Mouse (Mus musculus) telencephalon, adult 2 months (tissue): ENCODE results near the gene Cnih3.

Experiments
- DNase-seq: peaks from one replicate; pipeline ENCODE4 v3.0.0-alpha.2; 2011; ENCODE audit warnings: low read depth, low spot score

Cnih3 gene

DNA sequence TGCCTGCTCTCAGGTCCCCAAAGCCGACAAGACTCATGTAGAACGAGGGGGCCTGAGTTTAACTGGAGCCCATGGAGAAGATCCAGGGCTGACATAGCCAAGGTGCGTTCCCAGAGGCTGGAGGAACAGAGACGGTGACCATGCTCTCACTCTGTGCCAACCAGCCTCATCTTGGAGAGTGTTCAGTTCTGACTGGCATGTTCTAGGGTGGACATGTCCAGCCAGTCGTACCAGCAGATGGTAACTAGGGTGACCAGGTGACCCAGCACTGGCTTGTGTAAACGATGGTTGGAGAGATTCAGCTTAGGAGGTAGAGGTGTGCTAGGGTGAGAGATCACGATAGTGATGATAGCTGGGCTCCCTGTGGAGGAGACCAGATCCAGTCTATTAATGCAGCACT lies 50.6 kb downstream of the Cnih3 start:
- no peak for DNase-seq

GRCm38 (mm10) chr1:181407281-181407680 lies 54.9 kb downstream of the Cnih3 start:
- no peak for DNase-seq

DNA sequence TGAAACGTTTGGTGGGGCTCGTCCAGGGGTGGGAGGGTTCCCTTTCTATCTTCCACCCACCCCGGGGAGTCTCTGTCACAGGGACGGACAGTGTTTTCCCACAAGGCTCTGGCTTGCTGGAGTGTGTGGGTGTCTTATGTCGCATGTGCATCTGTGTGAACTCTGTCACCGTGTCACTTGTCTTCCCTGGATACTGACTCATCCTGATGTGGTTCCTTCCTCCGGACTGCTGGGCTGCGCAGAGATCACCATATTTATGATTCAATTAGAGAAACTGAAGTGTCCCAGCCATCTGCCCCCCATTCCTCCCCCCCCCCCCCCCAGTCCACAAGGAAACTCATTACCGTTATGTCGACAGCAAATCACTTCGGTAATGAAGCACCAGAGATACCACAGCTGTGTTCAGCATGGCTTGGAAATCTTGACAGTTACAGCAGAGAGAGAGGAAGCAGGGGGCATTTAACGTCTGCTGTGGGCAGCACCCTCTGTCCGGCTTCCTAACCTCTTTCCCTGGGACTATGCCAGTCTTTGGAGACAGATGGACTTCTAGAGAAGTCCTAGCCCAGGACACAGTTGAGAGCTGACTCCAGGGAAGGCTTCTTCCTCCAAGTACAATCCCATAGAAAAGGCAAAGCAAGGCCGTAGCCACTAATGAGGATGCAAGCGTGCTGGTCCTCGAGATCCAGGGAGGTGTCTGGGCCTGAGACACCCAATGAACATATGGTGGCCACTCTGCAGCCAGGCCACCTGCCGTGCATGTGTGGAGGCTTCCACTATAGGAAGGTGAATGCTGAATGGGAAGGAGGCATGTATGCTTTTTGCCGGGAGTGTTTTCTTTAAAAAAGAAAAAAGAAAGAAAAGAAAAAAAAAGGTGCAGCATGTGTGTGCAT lies 55.9 kb downstream of the Cnih3 start:
- no peak for DNase-seq

- DNase-seq = no peak
Observed at GRCm38 (mm10) chr1:181409693-181410092, 57.3 kb downstream of the Cnih3 start.

- no peak for DNase-seq
Observed at GRCm38 (mm10) chr1:181410647-181411254, 58.3 kb downstream of the Cnih3 start.

GRCm38 (mm10) chr1:181414985-181415384 lies 62.6 kb downstream of the Cnih3 start:
- DNase-seq = no peak

GRCm38 (mm10) chr1:181416841-181417240 lies 64.4 kb downstream of the Cnih3 start:
- no peak for DNase-seq

- DNase-seq = no peak
Observed at GRCm38 (mm10) chr1:181417937-181418523, 65.6 kb downstream of the Cnih3 start.

- peak; percentile 57 for DNase-seq
Observed at GRCm38 (mm10) chr1:181420080-181420536, 67.7 kb downstream of the Cnih3 start.

- DNase-seq = no peak
Observed at GRCm38 (mm10) chr1:181422796-181423195, 70.4 kb downstream of the Cnih3 start.

GRCm38 (mm10) chr1:181424922-181425321 lies 72.5 kb downstream of the Cnih3 start:
- DNase-seq = no peak

DNA sequence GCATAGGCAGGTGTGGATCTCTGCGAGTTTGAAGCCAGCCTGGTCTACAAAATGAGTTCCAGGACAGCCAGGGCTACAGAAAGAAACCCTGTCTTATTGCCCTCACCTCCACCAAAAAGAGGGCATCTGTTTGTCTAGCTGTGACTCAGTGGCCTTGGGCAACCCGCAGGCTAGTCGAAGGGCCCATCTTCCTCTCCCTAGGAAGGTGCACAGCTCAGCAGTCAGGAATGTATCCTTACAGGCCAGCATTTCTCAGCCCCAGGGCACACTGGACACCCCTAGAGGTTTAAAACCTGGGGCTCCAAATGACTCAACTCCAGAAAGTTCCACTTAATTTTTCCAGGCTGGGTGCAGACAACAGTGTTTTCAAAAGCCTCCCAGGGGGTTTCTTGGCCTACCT lies 73.0 kb downstream of the Cnih3 start:
- no peak for DNase-seq

GRCm38 (mm10) chr1:181426406-181426805 lies 74.0 kb downstream of the Cnih3 start:
- no peak for DNase-seq

- DNase-seq = peak; percentile 79
Observed at GRCm38 (mm10) chr1:181433263-181433662, 80.8 kb downstream of the Cnih3 start.

DNA sequence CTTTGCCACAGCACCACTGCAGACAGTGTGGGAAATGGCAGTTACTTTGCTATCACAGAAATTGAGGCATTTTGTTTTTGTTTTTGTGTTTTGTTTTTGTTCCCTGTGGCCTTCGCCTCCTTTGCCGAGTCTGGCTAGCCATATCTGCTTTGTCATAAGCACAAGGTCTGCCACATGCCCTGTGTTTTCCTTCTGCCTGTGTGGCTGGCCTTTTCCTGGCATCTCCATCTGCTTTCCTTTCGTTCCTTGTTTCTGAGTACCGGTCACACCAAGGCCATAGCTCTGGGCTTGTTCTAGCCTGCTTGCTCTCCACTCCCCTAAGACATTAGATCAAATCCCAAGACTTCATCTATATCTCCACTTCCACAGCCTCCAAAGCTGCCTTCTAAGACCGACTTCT lies 83.0 kb downstream of the Cnih3 start:
- no peak for DNase-seq

GRCm38 (mm10) chr1:181440982-181441603 lies 88.7 kb downstream of the Cnih3 start:
- no peak for DNase-seq

GRCm38 (mm10) chr1:181441654-181442241 lies 89.3 kb downstream of the Cnih3 start:
- DNase-seq = no peak

GRCm38 (mm10) chr1:181445041-181445440 lies 92.6 kb downstream of the Cnih3 start:
- no peak for DNase-seq

DNA sequence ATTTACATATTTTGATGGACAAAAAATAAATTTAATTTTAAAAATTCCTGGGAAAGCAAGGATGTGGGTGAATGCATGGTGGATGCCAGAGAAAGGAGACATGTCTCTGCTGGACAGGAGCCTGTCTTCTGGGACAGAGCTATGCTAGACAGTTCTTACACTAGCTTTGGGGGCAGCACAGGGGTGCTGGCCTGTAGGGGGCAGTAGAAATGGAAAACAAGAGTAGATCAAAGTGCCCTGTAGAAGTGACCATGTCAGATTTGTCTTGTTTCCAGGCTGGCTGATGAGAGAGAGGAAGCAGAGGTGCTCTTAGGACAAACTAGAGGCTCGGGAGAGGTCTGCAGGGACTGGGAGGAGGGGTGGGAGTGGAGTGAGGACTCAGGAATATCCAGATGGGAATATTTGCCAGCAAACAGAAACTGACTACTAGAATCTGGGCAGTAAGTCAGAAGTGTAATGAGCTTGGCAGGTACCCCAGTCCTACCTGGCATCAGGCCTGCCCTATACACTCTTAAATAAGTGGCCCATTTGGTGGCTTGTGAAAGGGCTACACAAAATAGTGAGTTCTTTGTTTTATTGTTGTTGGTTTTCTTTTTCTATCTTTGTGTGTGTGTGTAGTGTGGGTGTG lies 93.3 kb downstream of the Cnih3 start:
- no peak for DNase-seq

- DNase-seq = no peak
Observed at GRCm38 (mm10) chr1:181446591-181447114, 94.2 kb downstream of the Cnih3 start.

GRCm38 (mm10) chr1:181447576-181447975 lies 95.1 kb downstream of the Cnih3 start:
- DNase-seq = no peak
